Mouse (Mus musculus): ENCODE data around the gene Capn15.

Gene Capn15

DNA sequence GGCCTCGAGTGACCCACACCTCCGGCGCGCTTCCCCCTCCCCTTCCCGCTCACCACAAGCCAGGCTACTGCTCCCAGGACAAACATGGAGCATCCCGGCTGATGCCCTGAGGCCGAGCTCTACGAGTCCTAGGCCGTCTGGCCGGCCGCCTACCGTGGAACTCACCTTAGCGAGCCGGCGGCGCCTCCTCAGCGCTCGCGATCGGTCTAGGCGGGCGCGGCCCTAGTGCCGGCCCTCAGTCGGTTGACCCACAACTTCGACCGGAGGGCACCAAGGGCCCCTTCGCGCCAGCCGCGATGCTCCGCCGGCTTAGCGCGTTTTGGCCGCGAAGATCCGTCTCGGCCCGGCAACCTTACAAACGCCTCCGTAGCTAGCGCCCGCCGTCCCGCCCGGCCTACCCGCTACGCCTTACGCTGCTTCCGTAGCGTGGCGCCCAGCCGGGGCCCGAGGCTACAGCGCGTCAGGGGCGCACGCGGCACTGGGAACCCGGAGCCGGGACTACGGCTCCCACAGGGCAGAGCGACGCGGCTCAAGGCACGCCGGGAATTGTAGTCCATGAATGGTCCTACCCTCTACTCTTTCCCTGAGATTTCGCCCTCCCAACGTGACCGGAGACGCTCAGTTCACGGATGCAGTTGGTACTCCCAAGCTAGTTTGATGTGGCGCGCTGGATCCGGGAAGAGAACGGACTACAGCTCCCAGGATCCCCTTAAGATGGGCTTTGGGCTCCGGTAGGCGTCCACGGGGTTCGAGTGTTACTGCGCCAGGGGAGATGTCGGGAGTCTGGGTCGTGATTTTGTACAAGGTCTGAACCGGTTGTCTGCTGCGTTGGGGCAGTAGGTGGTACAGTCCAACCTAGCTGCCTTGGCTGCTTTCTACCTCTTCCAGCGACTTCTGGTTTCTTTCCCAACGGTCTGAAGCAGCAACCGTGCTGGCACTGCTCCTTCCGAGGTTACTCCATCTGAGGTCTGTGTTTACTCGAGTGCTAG lies at the start of gene Capn15:
Capn15 (minus strand) TSS at position 491 of the 989 bp plus-strand sequence.
- DNase-seq (ENCODE audit: low read depth, low spot score) = peak; percentile 96

DNA sequence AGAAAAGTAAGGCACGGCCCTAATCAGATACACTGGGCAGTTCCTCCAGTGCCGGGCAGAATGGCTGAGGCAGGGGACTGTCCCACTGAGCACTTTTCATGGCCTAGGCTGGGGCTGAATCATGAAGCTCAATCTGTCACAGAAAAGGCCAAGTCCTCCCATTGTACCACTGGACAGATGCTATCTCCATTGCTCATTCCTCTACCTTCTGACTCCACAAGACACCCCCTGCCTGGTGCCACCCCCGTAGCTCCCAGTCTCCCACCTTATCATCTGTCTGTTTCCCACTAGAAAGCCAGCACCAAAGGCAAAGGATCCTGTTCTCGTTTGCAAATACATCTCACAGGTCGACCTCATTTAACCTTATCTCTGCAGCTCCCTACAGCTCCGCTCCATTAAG lies 46.4 kb upstream of the Capn15 start:
- no peak for DNase-seq (ENCODE audit: low read depth, low spot score)

DNA sequence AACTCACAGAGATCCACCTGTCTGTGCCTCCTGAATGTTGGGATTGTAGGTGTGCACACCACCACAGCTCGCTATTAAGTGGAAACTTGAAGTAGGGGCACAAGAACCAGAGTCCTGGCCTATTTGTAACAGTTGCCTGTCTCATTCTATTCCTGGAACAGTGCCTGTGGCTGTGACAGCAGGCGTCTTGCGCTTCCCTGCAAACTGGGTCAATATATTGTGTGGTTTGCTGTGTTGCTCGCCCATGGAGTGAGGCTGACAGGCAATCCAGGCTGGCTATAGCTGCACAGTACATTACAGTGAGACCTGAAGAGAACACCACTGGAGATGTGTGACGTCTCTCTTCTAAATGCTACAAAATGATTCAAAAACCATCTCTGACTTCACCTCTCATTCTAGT lies 46.0 kb upstream of the Capn15 start:
- no peak for DNase-seq (ENCODE audit: low read depth, low spot score)

GRCm38 (mm10) chr17:26028261-26028660 lies 42.7 kb upstream of the Capn15 start:
- no peak for DNase-seq (ENCODE audit: low read depth, low spot score)

- DNase-seq (ENCODE audit: low read depth, low spot score) = no peak
Measured at GRCm38 (mm10) chr17:26024674-26025073, 39.1 kb upstream of the Capn15 start.

- DNase-seq (ENCODE audit: low read depth, low spot score) = no peak
Measured at GRCm38 (mm10) chr17:26023966-26024365, 38.4 kb upstream of the Capn15 start.

GRCm38 (mm10) chr17:26023181-26023580 lies 37.6 kb upstream of the Capn15 start:
- DNase-seq (ENCODE audit: low read depth, low spot score) = no peak

DNA sequence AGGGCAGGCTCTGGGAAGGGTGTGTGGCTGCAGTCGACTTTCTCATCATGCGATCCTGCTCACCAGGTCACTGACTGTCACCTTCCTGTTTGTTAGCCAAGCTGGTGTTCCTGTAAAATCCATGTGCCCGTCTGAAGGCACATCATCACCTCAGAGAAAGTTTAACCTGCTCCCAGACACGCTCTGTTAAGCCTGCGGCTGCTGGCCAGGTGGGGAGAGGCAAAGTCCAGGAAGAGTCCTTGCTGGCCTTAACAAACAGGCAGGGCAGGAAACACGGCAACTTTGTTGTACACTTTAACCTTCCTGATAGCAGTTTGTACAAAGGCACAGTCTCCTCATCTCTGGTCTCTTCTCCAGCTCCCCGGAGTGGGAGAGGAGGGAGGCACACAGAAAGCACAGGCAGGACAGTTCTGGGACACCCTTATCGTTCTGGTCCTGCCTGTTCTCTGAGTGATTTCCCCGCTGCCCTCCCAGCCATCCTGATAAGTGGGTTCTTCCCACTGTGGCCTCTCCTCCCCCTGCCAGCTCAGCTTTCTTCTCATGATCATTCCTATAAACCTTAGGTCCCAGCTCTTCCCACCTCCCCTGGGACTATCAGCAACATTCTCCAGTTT lies 36.2 kb upstream of the Capn15 start:
- no peak for DNase-seq (ENCODE audit: low read depth, low spot score)

DNA sequence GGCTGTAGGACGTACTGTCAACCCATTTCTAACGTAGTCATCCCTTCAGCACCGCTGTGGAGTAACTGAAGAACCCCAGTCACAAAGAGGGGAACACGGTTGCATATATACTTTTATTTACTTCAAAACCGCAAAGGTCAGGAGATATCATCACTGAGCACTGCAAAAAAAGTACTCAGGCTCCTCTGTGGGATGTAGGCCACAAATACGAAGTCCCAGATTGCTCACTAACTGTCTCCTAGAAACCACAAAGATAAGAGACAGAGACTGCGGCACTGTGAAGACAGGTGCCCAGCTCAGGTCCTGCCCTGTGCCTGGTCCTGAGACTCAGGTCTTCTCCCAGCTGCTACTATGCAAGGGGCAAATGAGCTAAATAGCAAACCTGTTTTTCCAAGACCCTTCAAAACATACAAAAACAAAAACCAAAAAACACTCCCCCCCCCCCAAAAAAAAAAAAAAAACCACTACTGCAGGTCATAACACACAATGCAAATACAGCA lies 35.3 kb upstream of the Capn15 start:
- DNase-seq (ENCODE audit: low read depth, low spot score) = no peak

GRCm38 (mm10) chr17:26018388-26018787 lies 32.8 kb upstream of the Capn15 start:
- DNase-seq (ENCODE audit: low read depth, low spot score) = no peak

GRCm38 (mm10) chr17:26017949-26018348 lies 32.4 kb upstream of the Capn15 start:
- no peak for DNase-seq (ENCODE audit: low read depth, low spot score)

GRCm38 (mm10) chr17:26017021-26017420 lies 31.4 kb upstream of the Capn15 start:
- no peak for DNase-seq (ENCODE audit: low read depth, low spot score)

GRCm38 (mm10) chr17:26013711-26014110 lies 28.1 kb upstream of the Capn15 start:
- no peak for DNase-seq (ENCODE audit: low read depth, low spot score)

GRCm38 (mm10) chr17:26011841-26012460 lies 26.4 kb upstream of the Capn15 start:
- DNase-seq (ENCODE audit: low read depth, low spot score) = no peak

GRCm38 (mm10) chr17:26009540-26009939 lies 23.9 kb upstream of the Capn15 start:
- DNase-seq (ENCODE audit: low read depth, low spot score) = peak; percentile 52

GRCm38 (mm10) chr17:26008787-26009186 lies 23.2 kb upstream of the Capn15 start:
- DNase-seq (ENCODE audit: low read depth, low spot score) = no peak

DNA sequence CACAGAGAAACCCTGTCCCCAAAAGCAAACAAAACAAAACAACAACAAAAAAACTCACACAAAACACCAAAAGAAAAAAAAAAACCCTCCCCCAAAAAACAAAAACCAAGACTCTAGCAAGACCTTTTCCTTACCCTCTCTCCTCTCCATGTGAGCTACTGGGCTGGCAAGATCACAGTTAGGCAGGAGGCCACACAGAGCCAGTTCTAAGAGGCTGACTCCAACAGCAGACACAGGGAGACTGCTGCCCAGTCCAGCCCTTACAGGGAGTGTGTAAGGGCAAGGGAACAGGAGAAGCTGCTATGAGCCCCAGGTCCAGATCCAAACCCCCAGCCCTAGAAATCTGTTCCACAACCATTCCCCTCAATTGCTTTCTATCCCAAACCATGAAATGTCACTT lies 22.7 kb upstream of the Capn15 start:
- no peak for DNase-seq (ENCODE audit: low read depth, low spot score)

- no peak for DNase-seq (ENCODE audit: low read depth, low spot score)
Measured at GRCm38 (mm10) chr17:26007646-26008045, 22.1 kb upstream of the Capn15 start.

DNA sequence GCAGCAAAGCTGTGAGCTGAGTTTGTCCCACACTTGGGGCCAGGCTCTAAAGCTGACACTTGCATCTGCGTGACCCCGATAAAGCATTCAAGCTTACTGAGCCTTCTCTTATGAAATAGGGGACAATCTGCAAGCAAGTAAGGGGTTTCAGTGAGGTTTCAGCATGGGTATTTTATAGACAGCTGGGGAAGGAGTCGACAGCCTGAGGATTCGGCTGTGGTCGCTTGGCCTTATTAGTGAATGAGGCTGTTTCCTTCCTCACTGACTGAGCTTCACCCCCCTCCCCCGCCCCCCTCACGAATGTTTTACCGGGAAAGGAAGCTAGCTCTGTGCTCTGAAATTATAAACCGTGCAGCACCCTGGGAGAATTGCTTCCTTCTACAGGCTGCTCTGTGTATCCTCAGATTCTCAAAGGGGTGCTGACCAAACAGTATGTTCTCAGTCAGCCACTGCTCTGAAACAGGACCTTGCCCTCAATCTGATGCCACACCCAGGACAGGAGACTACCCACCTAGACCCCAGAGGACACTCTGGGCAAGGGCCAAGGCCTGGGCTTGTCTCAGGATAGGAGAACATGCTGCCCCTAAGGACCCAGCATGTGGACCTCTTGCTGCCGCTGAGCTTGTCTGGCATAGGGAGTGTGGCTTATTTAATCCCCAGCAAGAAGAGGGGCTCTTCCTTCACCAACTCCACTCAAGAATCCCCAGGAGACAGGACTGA lies 20.3 kb upstream of the Capn15 start:
- no peak for DNase-seq (ENCODE audit: low read depth, low spot score)

DNA sequence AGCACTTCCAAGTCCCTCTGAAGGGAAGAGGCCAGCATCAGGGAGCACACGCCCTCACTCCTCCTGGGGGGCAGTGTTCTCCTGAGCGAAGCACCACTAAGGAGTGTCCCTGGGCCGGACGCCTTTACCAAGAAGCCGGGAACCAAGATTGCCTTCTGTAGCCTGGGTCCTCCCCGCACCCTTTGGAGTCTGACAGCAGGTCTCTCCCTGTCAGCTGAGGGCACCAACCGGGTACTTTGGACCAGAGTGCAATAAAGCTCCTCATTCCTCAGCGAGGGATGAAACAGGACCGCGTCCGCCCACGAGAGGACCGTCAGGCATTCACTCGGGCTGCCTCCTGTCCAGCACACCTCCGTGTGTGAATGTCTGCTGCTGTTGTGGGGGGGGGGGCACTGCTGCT lies 19.1 kb upstream of the Capn15 start:
- no peak for DNase-seq (ENCODE audit: low read depth, low spot score)

DNA sequence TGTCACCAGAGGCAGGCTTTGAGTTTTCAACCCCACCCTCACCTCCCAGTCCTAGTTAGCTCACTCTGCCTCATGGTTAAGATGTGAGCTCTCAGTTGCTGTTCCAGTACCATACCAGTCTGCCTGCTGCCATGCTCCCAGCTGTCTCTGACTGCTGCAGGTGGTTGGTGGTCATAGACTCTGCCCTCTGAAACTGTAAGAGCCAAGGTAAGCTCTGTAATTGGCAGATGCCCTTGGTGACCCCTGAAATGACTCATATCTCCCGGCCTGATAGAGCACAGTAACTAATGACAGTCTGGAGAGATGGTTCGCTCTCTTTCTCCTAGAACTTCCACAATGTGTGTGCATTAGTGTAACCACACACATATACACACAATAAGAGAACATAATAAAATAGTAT lies 18.3 kb upstream of the Capn15 start:
- no peak for DNase-seq (ENCODE audit: low read depth, low spot score)

GRCm38 (mm10) chr17:25998425-25998824 lies 12.8 kb upstream of the Capn15 start:
- no peak for DNase-seq (ENCODE audit: low read depth, low spot score)

Measured in brain, embryonic 18.5 days (tissue).